Mouse (Mus musculus) T-cell, adult 2 months (primary cell): Measurements from ENCODE around the gene Polr2f.
A peak's percentile ranks its signal among the peaks of the same experiment; 100 is the strongest.

ENCODE experiments used
- DNase-seq: peaks from one replicate; pipeline ENCODE4 v3.0.0; 2022; ENCODE audit warnings: low spot score

Polr2f gene

DNA sequence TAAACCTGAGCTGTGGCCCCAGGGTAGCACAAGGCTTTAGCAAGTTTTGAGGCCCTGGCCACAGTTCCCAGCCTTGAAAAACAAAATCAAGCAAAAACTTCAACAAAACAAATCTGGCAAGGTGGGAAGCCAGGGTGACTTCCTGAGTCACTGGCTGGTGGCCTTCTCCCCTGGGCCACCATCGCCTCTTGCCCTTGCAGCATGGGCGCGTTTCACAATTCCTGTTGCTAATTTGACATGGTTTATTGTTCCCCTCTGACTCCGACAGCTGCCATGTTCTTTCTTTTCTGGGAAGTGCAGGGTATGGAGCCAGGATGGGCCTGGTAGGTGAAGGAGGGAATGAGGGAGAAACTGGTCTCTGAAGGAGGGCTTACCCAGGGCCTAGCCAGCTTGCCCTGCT is 18.7 kb upstream of the Polr2f start:
- no peak for DNase-seq

DNA sequence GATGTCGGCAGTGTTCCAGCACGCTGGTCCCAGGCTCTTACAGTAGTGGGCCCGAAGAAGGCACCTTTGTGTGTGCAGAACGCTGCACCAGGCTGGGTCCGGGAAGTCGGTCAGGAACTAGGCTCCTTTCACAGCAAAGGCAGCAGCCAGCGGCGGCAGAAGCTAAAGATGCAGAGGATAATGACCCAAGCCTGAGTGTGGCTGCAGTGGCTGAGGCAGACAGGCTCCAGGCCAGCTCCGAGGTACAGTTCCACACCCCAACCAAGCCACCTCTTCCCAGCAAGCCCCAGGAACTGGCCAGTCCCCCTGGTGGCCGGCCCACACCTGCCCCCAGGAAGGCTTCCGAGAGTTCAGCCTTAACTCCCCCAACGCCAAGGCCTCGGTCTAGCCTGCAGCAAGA is 18.3 kb upstream of the Polr2f start:
- no peak for DNase-seq

DNA sequence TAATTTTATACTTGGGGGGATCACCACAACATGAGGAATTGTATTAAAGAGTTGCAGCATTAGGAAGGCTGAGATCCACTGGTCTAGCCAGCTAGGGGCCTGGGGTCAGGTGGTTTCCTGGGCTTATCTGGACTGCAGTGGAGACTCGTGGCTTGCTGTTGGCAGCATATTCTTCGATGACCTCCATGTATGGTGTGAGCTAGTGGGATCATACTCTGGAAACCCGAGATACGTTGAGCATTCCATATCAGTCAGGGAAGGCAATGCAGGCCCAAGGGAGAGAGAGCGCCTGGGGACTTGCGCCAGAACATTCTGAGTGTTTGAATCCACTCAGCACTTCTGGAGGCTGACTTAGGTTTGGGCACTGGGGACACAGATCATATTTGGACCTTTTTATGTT is 17.1 kb upstream of the Polr2f start:
- DNase-seq, result no peak

DNA sequence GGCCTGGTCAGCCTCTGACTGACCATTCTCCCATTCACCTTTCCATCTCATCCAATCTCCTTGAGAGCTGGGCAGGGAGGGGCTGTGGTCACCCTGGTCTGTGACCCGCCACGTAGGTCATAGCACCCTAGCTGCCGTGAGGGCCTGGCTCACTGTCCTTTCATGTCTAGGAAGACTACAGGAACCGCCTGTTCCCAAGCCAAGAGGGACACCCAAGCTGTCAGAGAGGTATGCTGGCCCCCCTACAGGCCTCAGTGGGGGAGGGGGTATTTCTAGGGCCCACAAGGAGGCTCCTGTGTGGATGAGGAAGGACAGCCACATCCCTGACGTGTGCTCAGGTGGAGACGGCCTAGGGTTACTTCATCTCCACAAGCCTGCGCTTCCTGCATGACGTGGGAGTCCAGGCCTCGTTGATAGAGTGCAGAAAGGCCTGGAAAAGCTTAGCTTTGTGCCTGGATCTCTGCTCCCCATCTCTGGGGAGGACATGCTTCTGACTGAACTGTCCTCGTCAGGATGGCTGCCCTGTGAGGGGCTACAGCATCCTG is 16.4 kb upstream of the Polr2f start:
- no peak for DNase-seq

DNA sequence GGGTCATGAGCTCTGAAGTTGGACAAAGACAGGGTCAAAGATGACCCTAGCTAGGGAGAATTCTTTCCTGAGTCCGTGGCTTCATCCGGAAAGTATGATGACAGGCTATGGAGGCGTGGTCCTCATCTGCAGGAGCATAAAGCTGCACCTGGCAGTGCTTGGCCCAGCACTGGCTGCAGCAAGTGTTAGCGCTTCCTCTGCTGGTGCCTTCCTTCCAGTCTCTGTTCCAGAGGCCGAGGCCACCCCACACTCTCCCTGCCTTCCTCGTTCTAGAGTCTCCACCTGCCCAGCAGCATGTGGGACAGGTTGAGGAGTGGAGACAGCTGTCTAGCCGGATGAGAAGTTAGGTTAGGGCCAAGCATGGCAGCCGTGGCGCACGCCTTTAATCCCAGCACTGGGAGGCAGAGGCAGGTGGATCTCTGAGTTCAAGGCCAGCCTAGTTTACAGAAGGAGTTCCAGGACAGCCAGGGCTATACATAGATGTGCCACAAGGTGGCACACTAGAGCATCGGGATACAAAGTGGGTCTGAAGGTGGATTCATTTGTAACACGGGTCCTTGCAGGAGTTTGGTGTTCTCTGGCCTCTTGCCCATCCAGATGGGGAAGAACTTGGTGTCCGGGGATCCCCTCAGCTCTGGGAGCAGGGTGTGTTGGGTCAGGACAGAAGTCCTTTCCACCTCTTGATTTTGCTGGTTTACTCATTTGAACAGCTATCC is 14.4 kb upstream of the Polr2f start:
- DNase-seq, result peak; percentile 37

DNA sequence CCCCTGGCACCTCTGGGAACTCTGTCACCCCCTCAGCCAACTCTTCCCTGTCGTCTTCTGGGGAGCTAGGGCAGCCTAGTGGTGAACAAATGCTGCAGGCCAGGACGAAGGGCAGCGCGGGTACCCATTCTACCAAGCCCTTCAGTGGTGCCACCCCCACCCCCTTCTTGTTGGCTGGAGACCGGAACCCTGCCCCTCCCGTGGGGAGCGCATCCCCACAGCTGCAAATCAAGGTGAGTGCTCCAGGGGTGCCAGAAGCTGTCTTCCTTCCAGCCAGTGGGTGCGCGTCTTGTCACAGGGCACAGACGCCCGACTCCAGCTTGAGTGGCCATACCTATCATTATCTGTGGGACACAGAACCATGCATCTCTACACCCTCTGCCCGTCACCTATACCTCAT is 13.7 kb upstream of the Polr2f start:
- no peak for DNase-seq

DNA sequence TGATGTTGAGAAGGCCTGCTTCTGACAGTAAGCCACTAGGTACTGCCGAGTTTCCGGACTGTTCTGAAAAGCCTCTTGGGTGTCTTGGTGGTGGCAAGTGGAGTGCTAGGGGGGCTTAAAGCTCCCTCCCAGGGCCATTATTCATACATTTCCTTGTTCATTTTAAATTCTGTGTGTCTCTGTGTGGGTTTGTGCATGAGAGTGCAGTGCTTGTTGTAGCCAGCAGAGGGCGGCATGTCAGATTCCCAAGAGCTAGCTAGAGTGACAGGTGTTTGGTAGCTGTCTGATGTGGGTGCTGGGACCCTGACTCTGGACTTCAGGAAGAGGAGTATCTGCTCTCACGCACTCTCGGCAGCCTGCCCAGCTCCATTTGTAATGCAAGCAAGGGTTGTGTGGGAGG is 12.6 kb upstream of the Polr2f start:
- DNase-seq, result no peak

DNA sequence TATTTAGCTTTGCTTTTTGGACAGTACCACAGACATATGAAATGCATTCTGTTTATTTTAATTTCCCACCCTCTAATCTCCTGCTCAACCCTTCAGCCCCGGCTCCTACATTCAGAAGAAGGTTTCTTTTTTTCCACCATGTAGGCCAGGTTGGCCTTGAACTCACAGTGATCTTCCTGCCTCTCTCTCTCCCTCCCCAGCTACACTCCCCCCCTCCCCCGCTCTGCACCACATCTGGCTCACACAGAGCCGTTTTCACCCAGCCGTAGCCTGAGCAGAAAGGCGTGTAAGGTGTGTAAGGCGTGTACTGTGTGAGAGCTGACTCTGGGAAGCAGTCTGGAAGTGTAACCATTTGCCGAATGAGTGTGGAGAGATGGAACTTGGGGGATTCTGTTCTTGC is 11.5 kb upstream of the Polr2f start:
- no peak for DNase-seq

DNA sequence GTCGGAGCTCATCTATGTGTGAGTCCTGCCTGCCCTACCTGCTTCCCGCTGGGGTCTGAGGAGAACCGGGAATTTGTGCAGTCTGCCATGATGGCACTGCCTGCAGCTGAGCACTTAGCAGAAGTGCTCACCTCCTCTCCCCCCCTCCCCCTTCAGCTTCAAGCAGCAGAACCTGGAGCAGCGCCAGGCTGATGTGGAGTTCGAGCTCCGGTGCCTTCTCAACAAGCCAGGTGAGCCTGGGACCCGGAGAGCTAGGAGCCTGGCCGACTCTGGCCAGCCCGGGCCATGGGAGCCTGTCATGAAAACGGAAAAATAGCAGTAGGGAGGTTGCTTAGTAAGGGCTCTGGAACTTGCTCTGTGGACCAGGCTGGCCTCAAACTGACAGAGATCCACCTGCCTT is 10.0 kb upstream of the Polr2f start:
- no peak for DNase-seq

DNA sequence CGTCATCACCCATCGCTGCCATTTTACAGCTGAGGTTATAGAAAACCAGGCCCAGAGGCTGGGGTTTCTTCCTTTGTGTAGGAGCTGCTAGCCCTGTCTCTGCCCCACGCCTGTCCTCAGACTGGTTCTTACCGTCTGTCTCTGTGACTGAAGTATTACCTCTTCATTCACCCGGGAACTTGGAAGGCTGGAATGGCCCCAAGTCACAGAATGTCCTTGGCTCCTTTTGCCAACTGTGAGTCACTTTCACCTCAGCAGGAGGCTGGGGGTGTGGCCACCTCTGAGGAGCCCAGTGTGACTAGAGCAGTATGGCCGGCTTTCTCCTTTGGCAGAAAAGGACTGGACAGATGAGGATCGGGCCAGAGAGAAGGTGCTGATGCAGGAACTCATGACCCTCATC is 9.4 kb upstream of the Polr2f start:
- DNase-seq, result no peak

DNA sequence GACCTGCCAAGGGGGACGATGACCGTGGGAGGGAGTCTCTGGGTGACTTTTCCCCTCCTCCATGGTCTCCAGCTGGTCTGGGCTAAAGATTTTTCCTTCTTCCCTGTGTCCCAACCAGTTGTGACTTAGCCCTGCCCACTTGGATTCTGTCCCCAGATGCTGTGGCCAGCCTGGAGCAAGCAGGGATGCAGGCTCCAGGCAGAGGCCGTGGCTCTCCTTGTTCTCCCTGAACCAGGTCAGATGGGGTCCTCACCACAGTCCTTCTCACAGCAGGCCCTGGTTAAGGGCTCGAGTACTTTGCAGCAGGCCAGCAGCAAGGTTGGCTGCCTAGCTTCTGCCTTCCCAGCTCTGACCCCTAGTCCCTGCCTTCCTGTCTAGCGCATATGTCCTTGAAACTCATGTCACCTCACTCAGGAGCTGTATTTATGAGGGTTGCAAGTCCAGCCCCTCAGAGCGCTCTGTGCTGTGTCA is 7.6 kb upstream of the Polr2f start:
- no peak for DNase-seq

DNA sequence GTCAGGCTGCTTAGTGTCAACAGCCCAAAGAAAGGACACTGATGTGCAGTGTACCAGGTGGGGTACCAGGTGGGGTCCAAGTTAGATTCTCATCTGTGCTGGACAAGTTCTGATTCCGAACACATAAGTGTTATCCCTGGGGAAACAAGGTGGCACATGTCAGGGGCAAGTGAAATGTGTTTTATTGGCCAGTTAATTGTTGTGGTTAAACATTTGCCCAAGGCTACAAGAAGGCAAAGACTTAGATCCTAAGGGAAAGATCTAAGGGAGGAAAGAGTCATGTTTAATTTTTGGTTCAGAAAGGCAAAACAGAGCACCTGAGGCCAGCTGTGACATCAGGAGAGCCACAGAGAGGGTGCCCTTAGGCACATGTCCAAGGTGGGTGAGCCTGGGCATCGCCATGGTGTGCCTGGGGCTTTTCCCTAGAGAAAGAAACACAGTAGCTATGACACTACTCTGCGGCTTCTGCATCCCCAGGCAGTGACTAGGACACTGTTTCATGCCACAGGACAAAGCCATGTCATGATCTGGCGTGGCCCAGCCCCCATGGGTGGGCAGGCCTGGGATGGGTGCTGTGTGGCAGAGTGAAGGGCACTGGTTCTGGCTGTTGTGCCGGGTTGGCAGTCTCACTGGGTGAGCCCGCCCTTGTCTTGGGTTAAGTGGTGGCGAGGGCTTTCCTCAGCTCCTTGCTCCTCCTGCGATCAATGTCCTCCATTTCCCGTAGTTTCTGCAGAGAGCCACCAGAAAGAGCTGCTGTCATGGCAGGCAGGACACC is 6.1 kb upstream of the Polr2f start:
- no peak for DNase-seq

DNA sequence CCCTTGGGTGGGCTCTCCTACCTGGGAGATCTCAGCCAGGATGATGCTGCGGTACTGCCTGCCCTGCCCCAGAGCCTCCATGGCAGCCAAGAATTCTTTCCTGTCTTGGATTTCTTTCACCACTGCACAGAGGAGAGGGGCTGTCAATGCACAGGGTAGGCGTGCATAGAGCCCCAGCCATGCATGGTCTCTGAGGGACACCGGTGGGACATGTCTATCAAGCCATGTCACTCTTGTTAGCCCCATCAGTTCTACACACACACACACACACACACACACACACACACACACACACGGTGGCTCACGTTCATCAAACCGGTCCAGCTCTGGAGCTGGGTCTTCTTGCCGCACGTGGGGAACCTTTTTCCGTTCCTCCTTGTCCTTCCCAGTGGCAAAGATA is 5.5 kb upstream of the Polr2f start:
- DNase-seq, result no peak

DNA sequence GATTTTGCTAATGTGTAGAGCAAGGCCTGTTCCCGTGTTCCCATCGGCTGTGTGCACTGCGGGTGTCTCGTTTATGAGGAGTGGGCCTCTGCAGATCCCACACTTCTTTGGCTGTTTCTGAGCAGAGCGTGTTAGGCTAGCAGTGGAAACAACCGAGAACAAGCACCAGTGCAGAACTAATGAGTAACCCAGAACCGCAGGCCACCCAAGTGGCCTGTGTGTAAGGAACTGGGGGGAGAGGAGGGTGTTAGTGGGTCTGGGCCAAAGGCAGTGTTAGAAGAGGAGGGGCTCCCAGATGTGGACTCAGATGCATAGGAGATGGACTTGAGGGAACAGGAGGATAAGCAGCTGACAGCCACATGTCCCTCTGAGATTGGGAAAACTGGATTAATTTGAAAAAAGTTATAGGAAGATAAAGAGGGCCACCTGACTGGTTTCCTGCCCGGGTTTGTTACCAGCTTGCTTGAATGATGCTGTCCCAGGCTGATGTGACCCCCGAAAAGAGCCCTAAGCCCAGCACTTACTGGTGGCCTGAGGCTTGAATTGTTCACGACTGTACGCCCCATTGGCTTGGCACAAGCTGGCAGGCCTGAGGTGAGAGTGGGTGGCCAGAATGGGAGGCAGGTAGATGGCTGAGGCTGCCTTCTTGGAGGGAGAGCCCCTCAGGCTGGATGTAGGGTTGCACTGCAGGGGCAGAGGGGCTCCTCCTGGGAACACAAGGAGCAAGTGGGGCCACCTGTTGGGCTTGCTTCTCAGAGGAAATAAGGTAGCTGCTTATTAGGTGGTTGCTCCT is 4.8 kb upstream of the Polr2f start:
- DNase-seq, result no peak

DNA sequence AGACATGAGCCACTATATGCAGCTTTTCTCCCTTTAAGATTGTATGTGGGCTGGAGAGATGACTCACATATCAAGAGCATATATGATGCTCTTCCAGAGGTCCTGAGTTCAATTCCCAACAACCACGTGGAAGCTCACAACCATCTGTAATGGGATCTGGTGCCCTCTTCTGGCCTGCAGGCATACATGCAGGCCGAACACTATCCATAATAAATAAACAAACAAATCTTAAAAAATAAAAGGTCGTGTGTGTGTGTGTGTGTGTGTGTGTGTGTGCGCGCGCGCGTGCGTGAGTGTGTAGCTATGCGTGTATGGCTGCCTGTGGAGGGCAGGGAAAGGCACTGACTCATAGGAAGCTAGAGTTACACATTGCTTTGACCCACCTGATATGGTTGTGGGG is 1.2 kb upstream of the Polr2f start:
- DNase-seq, result peak; percentile 39

DNA sequence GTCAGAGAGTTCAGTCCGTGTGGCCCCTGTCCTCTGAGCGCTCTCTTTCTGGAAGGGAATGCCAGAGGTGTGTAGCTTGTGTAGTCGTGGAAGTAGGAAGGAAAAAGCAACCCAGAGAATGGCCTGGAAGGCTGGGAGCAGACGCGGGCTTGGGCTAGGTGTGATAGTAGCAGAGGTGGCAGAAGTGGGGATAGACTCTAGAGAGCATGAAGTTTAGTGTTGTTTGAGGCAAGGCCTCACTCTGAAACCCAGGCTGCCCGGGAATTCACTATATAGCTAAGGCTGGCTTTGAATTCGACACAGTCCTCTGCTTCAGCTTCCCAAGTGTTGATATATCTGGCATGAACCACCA is 733 bp downstream of the Polr2f start:
- no peak for DNase-seq

DNA sequence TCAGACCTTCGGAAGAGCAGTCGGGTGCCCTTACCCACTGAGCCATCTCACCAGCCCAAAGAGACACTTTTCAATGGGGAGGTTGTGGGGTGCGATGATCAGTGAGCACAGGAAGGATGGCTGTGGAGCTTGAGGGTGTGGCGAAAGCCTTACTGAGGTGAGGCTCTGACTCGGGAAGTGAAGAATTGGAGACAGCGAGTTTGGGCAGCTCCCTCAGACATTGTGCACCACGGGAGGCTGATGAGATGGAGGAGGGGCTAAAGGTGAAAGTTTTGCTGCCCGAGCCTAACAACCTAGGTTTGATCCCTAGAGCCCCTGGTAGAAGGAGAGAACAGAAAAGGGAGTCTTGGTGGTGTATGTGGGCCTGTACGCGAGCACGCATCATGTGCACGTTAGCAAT is 2.5 kb downstream of the Polr2f start:
- DNase-seq, result no peak

DNA sequence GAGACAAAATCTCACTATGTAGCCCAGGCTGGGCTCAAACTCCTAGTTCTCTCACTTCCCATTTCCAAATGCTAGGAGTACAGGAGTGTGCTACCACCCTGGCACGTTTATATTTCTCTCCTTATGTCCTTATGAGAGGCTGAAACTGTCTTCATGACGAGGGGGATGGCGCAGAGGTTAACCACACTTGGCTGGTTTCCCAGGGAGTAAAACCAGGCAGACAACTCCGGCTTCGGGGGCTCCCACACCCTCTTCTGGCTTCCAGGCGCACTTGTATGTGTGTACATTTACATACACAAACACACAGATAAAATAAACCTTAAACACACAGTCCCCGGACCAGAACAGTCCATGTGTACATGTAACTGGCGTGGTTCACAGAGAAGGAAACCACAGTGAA is 3.2 kb downstream of the Polr2f start:
- no peak for DNase-seq

DNA sequence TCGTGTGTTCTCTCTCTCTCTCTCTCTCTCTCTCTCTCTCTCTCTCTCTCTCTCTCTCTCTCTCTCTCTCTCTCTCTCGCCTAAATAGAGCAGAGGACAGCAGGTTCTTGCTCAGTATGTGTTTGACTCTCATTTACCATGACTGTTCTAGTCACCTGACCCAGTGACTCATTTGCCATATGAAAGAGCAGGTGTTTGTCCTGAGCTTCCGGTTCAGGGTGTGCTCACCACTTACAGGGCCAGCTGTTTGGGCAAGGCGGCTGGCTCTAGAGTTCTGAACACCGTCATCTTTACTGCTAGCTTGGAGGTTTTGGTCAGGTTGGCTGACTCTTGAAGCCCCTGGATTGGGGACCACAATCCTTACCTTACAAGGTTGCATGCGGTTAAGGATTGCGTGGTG is 4.7 kb downstream of the Polr2f start:
- DNase-seq, result no peak

DNA sequence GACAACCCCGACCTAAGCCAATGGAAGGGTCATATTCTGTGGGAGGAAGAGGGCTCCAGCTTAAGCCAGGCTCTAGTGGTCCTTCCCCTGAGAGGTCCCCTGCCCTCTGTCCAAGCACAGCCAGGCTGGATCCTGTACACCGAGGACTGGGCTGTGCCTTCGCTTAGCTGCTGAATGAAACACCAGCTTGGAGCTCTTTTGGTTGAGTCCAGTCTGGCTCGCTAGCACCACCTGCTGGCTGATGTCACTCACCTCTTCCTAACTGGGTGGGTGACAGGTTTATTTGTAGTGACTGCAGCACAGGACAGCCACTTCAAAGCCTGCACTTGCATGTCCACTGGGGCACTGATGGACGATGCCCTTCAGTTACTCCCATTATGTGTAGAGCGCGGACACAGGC is 7.7 kb downstream of the Polr2f start:
- DNase-seq, result peak; percentile 63

DNA sequence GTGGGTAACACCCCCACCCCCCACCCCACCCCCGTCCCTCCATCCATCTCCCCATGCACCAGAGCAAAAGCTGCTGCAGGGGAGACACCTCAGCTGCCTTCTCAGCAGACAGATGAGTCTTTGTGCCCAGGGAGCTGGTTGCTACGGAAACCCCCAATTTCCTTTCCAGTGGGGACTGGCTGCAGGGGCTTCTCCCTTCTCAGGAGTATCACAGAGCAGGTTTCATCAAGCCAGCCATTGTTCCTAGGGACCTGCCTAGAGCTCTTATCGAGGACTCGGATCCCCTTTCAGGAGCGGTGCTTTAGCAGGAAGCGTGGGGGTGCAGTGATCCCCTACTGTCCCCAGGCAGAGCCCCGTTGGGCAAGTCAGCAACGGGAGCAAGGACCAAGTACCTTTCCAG is 11.1 kb downstream of the Polr2f start:
- no peak for DNase-seq

DNA sequence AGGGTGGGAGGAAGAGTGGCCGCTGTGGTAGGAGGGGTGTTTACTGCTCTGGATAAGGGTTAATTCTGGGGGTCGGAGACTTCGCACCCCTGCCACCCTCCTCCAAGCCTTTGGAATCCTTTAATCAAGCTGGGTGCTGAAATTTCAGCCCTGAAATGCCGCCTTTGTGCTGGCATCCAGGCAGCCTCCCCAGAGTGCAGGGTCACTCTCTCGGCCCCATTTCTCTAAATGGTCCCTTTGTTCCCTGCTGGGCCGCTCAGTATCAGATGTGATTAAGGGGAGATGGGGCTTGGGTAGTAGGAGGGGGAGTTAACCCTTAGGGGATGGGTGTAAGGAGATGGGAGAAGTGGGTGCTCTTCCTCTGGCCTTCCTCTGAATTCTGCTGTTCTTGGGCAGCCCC is 11.9 kb downstream of the Polr2f start:
- no peak for DNase-seq

DNA sequence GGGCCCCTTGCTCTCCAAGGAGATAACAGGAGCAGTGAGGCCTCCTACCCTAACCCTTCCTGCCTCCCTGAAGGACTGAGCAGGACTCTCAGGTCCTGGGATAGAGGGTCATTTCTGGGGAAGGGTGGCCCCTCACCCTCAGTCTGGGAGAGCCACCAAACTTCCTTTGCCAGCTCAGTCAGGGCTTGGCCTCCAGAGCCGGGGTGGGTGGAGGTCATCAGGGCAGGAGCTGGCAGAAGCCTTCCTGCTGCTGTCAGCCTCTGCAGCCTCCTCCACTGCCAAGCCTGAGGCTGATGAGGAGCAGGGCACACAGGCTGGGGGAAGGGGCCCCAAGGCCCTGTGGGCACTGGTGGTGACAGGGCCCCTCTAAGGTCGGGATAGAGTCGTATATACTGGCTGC is 14.8 kb downstream of the Polr2f start:
- DNase-seq, result no peak
